ENCODE assay signal across 8 mouse cellular contexts in genomic region chr11:61174821-61175658, GRCm38 (mm10). TPM values are rescaled to one million over a fixed set of nuclear protein-coding genes. Genes with fewer than 3 reads are reported as not detected.
DNase-seq lines count a peak whose midpoint lies in the region; ATAC-seq and TF ChIP-seq lines count a peak whose summit lies in the region.

Usp22 (minus strand) TSS chr11:61175055.

- H3K36me3 ChIP-seq in forebrain, embryonic 10.5 days (replicated peaks): peaks cover 18% of the 10 kb centered on the region
- H3K36me3 ChIP-seq in heart, embryonic 15.5 days: 0 out of 2 replicates have a peak, but pooled peaks cover 2% of the 10 kb centered on the region
- H3K36me3 ChIP-seq in liver, embryonic 14.5 days (replicated peaks; ENCODE audit: control insufficient read depth, insufficient read depth, low read depth): no peaks in the 10 kb centered on the region
- H3K36me3 ChIP-seq in neural tube, embryonic 11.5 days (ENCODE audit: control insufficient read depth, insufficient read depth, low read length): peaks cover 2% of the 10 kb centered on the region; the same call in 1 of the 2 replicates
- H3K36me3 ChIP-seq in stomach, postnatal 0 days (ENCODE audit: control insufficient read depth, insufficient read depth, low read length): no peaks in the 10 kb centered on the region

- peaks cover 30% of the 10 kb centered on the region for H3K4me1 ChIP-seq in forebrain, embryonic 10.5 days
- H3K4me1 ChIP-seq in heart, embryonic 15.5 days (replicated peaks): peaks cover 21% of the 10 kb centered on the region
- H3K4me1 ChIP-seq in liver, embryonic 14.5 days (replicated peaks; ENCODE audit: control insufficient read depth in 2 of 2, insufficient read depth in 2 of 2, low read length in 1 of 2): peaks cover 5 to 10% of the 10 kb centered on the region in 2 experiments
- peaks cover 10% of the 10 kb centered on the region for H3K4me1 ChIP-seq in neural tube, embryonic 11.5 days (ENCODE audit: control insufficient read depth, insufficient read depth, low read length)
- no peaks in the 10 kb centered on the region for H3K4me1 ChIP-seq in stomach, postnatal 0 days (replicated peaks; ENCODE audit: control insufficient read depth, insufficient read depth)

- peak within 1 kb of the TSS; percentile 85 for H3K4me2 ChIP-seq in heart, embryonic 15.5 days
- H3K4me2 ChIP-seq in liver, embryonic 14.5 days (ENCODE audit: low read depth): peak within 1 kb of the TSS; percentile 93
- peak within 1 kb of the TSS; percentile 70 for H3K4me2 ChIP-seq in neural tube, embryonic 11.5 days (ENCODE audit: low read depth)
- H3K4me2 ChIP-seq in stomach, postnatal 0 days (replicated peaks; ENCODE audit: low read depth): peak within 1 kb of the TSS; percentile 79

- no peak for TF ChIP-seq EP300 in liver, embryonic 14.5 days (IDR thresholded peaks at IDR 0.05; ENCODE audit: low read depth)
- no peak for TF ChIP-seq EP300 in stomach, postnatal 0 days (optimal IDR thresholded peaks at IDR 0.05)

- under 1% methylated on average over 69 of the region's 69 CpGs for WGBS in forebrain, embryonic 10.5 days
- under 1% methylated on average over 69 of the region's 69 CpGs for WGBS in heart, embryonic 15.5 days
- WGBS in liver, embryonic 14.5 days (ENCODE audit: insufficient replicate concordance): under 1% methylated on average over 67 of the region's 69 CpGs
- under 1% methylated on average over 69 of the region's 69 CpGs for WGBS in neural tube, embryonic 11.5 days
- WGBS in stomach, postnatal 0 days: under 1% methylated on average over 67 of the region's 69 CpGs

- H3K4me3 ChIP-seq in forebrain, embryonic 10.5 days: peak within 1 kb of the TSS; percentile 82
- H3K4me3 ChIP-seq in heart, embryonic 15.5 days: peak within 1 kb of the TSS; percentile 100
- peak within 1 kb of the TSS; percentile 59 to 66 for H3K4me3 ChIP-seq in liver, embryonic 14.5 days (ENCODE audit: insufficient read depth in 1 of 2, low read depth in 2 of 2, low read length in 2 of 2)
- peak within 1 kb of the TSS; percentile 99 for H3K4me3 ChIP-seq in neural tube, embryonic 11.5 days (ENCODE audit: low read depth, low read length)
- peak within 1 kb of the TSS; percentile 97 for H3K4me3 ChIP-seq in stomach, postnatal 0 days (ENCODE audit: low read depth, low read length)

- H3K27ac ChIP-seq in forebrain, embryonic 10.5 days: peak within 1 kb of the TSS; percentile 97
- peak within 1 kb of the TSS; percentile 99 for H3K27ac ChIP-seq in heart, embryonic 15.5 days
- H3K27ac ChIP-seq in liver, embryonic 14.5 days: peak within 1 kb of the TSS; percentile 63
- H3K27ac ChIP-seq in neural tube, embryonic 11.5 days (ENCODE audit: low read depth, low read length): peak within 1 kb of the TSS; percentile 91
- peak within 1 kb of the TSS; percentile 97 for H3K27ac ChIP-seq in stomach, postnatal 0 days (replicated peaks)

- peak; percentile 97 for ATAC-seq in heart, embryonic 15.5 days (replicated peaks; ENCODE audit: insufficient number of reproducible peaks, insufficient read depth, low FRiP score, low read depth)
- ATAC-seq in liver, embryonic 14.5 days (ENCODE audit: insufficient read depth): peak; percentile 97
- peak; percentile 96 for ATAC-seq in neural tube, embryonic 11.5 days (ENCODE audit: insufficient read depth, low FRiP score, low TSS enrichment)
- peak; percentile 99 for ATAC-seq in stomach, postnatal 0 days (ENCODE audit: low FRiP score, low TSS enrichment)

- H3K9ac ChIP-seq in heart, embryonic 15.5 days: peak within 1 kb of the TSS; percentile 100
- H3K9ac ChIP-seq in liver, embryonic 14.5 days (replicated peaks): peak within 1 kb of the TSS; percentile 93
- H3K9ac ChIP-seq in neural tube, embryonic 11.5 days (ENCODE audit: low read length): peak within 1 kb of the TSS; percentile 99
- peak within 1 kb of the TSS; percentile 96 for H3K9ac ChIP-seq in stomach, postnatal 0 days (ENCODE audit: low read length)

- peak; percentile 98 to 99 for DNase-seq in CD8-positive naive resting alpha-beta T cell, adult 2 months (ENCODE audit: low read depth in 2 of 2, low spot score in 2 of 2)
- peak; percentile 99 for DNase-seq in c-Kit-positive CD71-negative TER-119-negative erythroid progenitor cells, embryonic 14.5 days (ENCODE audit: low read depth)
- DNase-seq in forebrain, embryonic 10.5 days (ENCODE audit: extremely low spot score, low spot score): peak; percentile 99
- DNase-seq in kidney, postnatal 25 days: peak; percentile 100
- peak; percentile 99 to 100 (median 100) for DNase-seq in liver, embryonic 14.5 days (ENCODE audit: low read depth in 3 of 3, low spot score in 3 of 3)
- peak; percentile 99 for DNase-seq in neural tube, embryonic 11.5 days (ENCODE audit: low spot score)
- peak; percentile 100 for DNase-seq in stomach, postnatal 0 days (ENCODE audit: low spot score)

- TF ChIP-seq CTCF in liver, embryonic 14.5 days (IDR thresholded peaks at IDR 0.05; ENCODE audit: low read depth): no peak
- TF ChIP-seq CTCF in stomach, postnatal 0 days (IDR thresholded peaks at IDR 0.05; ENCODE audit: low read depth): peak; percentile 3; the same call in 1 of the 2 replicates

- H3K9me3 ChIP-seq in forebrain, embryonic 10.5 days: no peaks in the 10 kb centered on the region
- H3K9me3 ChIP-seq in heart, embryonic 15.5 days (replicated peaks): no peaks in the 10 kb centered on the region
- H3K9me3 ChIP-seq in liver, embryonic 14.5 days (ENCODE audit: control insufficient read depth, low read length): no peaks in the 10 kb centered on the region
- no peaks in the 10 kb centered on the region for H3K9me3 ChIP-seq in neural tube, embryonic 11.5 days (ENCODE audit: control insufficient read depth, low read length)
- H3K9me3 ChIP-seq in stomach, postnatal 0 days (ENCODE audit: control insufficient read depth, low read length): no peaks in the 10 kb centered on the region

- no peaks in the 10 kb centered on the region for H3K27me3 ChIP-seq in forebrain, embryonic 10.5 days (ENCODE audit: poor library complexity, severe bottlenecking)
- H3K27me3 ChIP-seq in heart, embryonic 15.5 days: no peaks in the 10 kb centered on the region
- no peaks in the 10 kb centered on the region for H3K27me3 ChIP-seq in liver, embryonic 14.5 days (ENCODE audit: control insufficient read depth, insufficient read depth, low read length)
- H3K27me3 ChIP-seq in neural tube, embryonic 11.5 days (ENCODE audit: control insufficient read depth, insufficient read depth, low read length): no peaks in the 10 kb centered on the region
- H3K27me3 ChIP-seq in stomach, postnatal 0 days (ENCODE audit: control insufficient read depth, insufficient read depth, low read length): no peaks in the 10 kb centered on the region

RNA-seq across cellular contexts. Expression of gene Usp22, which starts in this region (rescaled TPM):
- polyA plus RNA-seq in forebrain, embryonic 10.5 days (2016; fragmentation: Nextera tagmentation; extraction: Ambion mirVana): 177 and 178 TPM in 2 replicates
- 60.7 and 79.1 TPM in 2 replicates for polyA plus RNA-seq in heart, embryonic 15.5 days (2015; fragmentation: Nextera tagmentation; extraction: Ambion mirVana)
- 7.4 and 8.2 TPM in 2 replicates for polyA plus RNA-seq in liver, embryonic 14.5 days (2012; rRNA removed)
- polyA plus RNA-seq in liver, embryonic 14.5 days (2014; fragmentation: Nextera tagmentation; extraction: Ambion mirVana): 12.8 and 13.6 TPM in 2 replicates
- polyA plus RNA-seq in neural tube, embryonic 11.5 days (2014; fragmentation: Nextera tagmentation; extraction: Ambion mirVana): 331 and 356 TPM in 2 replicates
- 31.9 and 35.6 TPM in 2 replicates for polyA plus RNA-seq in stomach, postnatal 0 days (2015; fragmentation: Nextera tagmentation; extraction: Ambion mirVana)

Comparison
In these comparisons a context has a peak if more than half of its experiments do, and no peak if none do; other contexts are left out.
1. Peak in every context shown above with its lines: DNase-seq, ATAC-seq, H3K4me3 ChIP-seq and H3K27ac ChIP-seq.